Mouse (Mus musculus): ENCODE measurements around the gene Adap1. TPM values are rescaled to one million over a fixed set of nuclear protein-coding genes. Genes with fewer than 3 reads are reported as not detected.

Adap1 gene
- polyA plus RNA-seq, 1 experiment from 2014 or later = 1.5 TPM

GRCm38 (mm10) chr5:139287099-139287498, 38.3 kb downstream of the Adap1 start:
- no peak overlapping the region for H3K27ac ChIP-seq
- H3K27me3 ChIP-seq (ENCODE audit: insufficient read depth, poor library complexity, severe bottlenecking) = no peaks in the 10 kb centered on the region
- 89% methylated on average over 5 of the region's 5 CpGs for whole genome bisulfite sequencing
- no peaks in the 10 kb centered on the region for H3K36me3 ChIP-seq
- H3K4me1 ChIP-seq (replicated peaks) = peaks cover 28% of the 10 kb centered on the region
- H3K9me3 ChIP-seq = 0 out of 2 replicates have a peak, but pooled peaks cover 4% of the 10 kb centered on the region
- H3K4me3 ChIP-seq = no peak overlapping the region
- DNase-seq (ENCODE audit: low spot score) = no peak

GRCm38 (mm10) chr5:139286142-139286941, 39.1 kb downstream of the Adap1 start:
- H3K4me3 ChIP-seq = no peak overlapping the region
- H3K4me1 ChIP-seq (replicated peaks) = peaks cover 36% of the 10 kb centered on the region
- WGBS = 72% methylated on average over 14 of the region's 14 CpGs
- H3K27ac ChIP-seq = peak overlapping the region; percentile 64
- H3K36me3 ChIP-seq = no peaks in the 10 kb centered on the region
- H3K9me3 ChIP-seq = 0 out of 2 replicates have a peak, but pooled peaks cover 4% of the 10 kb centered on the region
- H3K27me3 ChIP-seq (ENCODE audit: insufficient read depth, poor library complexity, severe bottlenecking) = no peaks in the 10 kb centered on the region; the same call in 1 of the 2 replicates
- no peak for DNase-seq (ENCODE audit: low spot score)

- no peaks in the 10 kb centered on the region; the same call in 1 of the 2 replicates for H3K27me3 ChIP-seq (ENCODE audit: insufficient read depth, poor library complexity, severe bottlenecking)
- H3K9me3 ChIP-seq = 0 out of 2 replicates have a peak, but pooled peaks cover 4% of the 10 kb centered on the region
- no peak for DNase-seq (ENCODE audit: low spot score)
- H3K36me3 ChIP-seq = no peaks in the 10 kb centered on the region
- peaks cover 43% of the 10 kb centered on the region for H3K4me1 ChIP-seq (replicated peaks)
- peak overlapping the region; percentile 64 for H3K27ac ChIP-seq
- 43% methylated on average over 8 of the region's 8 CpGs for WGBS
- no peak overlapping the region for H3K4me3 ChIP-seq
These were observed 39.9 kb downstream of the Adap1 start for GRCm38 (mm10) chr5:139285383-139286067.

- H3K27me3 ChIP-seq (ENCODE audit: insufficient read depth, poor library complexity, severe bottlenecking) = no peaks in the 10 kb centered on the region; the same call in 1 of the 2 replicates
- peaks cover 43% of the 10 kb centered on the region for H3K4me1 ChIP-seq (replicated peaks)
- H3K4me3 ChIP-seq = no peak overlapping the region
- no peak overlapping the region for H3K27ac ChIP-seq
- DNase-seq (ENCODE audit: low spot score) = no peak
- H3K36me3 ChIP-seq = no peaks in the 10 kb centered on the region
- WGBS = 94% methylated on average over 14 of the region's 14 CpGs
- 0 out of 2 replicates have a peak, but pooled peaks cover 4% of the 10 kb centered on the region for H3K9me3 ChIP-seq
These were observed 41.8 kb downstream of the Adap1 start for GRCm38 (mm10) chr5:139283460-139284180.

- Histone ChIP-seq H3K4me3 (no peak overlapping the region), H3K27ac (no peak overlapping the region), H3K4me1 (replicated peaks) (peaks cover 43% of the 10 kb centered on the region), H3K36me3 (no peaks in the 10 kb centered on the region), H3K27me3 (ENCODE audit: insufficient read depth, poor library complexity, severe bottlenecking) (no peaks in the 10 kb centered on the region; the same call in 1 of the 2 replicates), H3K9me3 (0 out of 2 replicates have a peak, but pooled peaks cover 4% of the 10 kb centered on the region)
- 7% methylated on average over 15 of the region's 15 CpGs for WGBS
- peak; percentile 86 for DNase-seq (ENCODE audit: low spot score)
These were observed 43.2 kb downstream of the Adap1 start for GRCm38 (mm10) chr5:139282191-139282590.

GRCm38 (mm10) chr5:139281373-139282112, 43.9 kb downstream of the Adap1 start:
- DNase-seq (ENCODE audit: low spot score) = no peak
- WGBS = 65% methylated on average over 11 of the region's 11 CpGs
- no peak overlapping the region for H3K4me3 ChIP-seq
- H3K36me3 ChIP-seq = no peaks in the 10 kb centered on the region
- peaks cover 37% of the 10 kb centered on the region for H3K4me1 ChIP-seq (replicated peaks)
- H3K9me3 ChIP-seq = 0 out of 2 replicates have a peak, but pooled peaks cover 4% of the 10 kb centered on the region
- no peaks in the 10 kb centered on the region; the same call in 1 of the 2 replicates for H3K27me3 ChIP-seq (ENCODE audit: insufficient read depth, poor library complexity, severe bottlenecking)
- no peak overlapping the region for H3K27ac ChIP-seq

GRCm38 (mm10) chr5:139277287-139277686, 48.1 kb downstream of the Adap1 start:
- 87% methylated on average over 8 of the region's 8 CpGs for WGBS

GRCm38 (mm10) chr5:139271994-139272554, 53.3 kb downstream of the Adap1 start:
- WGBS = 49% methylated on average over 8 of the region's 8 CpGs
- H3K36me3 ChIP-seq = peaks cover 24% of the 10 kb centered on the region
- H3K27ac ChIP-seq = peak overlapping the region; percentile 51
- DNase-seq (ENCODE audit: low spot score) = peak; percentile 41
- H3K4me1 ChIP-seq (replicated peaks) = peaks cover 30% of the 10 kb centered on the region
- H3K27me3 ChIP-seq (ENCODE audit: insufficient read depth, poor library complexity, severe bottlenecking) = no peaks in the 10 kb centered on the region
- H3K4me3 ChIP-seq = no peak overlapping the region
- no peaks in the 10 kb centered on the region for H3K9me3 ChIP-seq

More at GRCm38 (mm10) chr5:139277287-139277686, 48.1 kb downstream of the Adap1 start:
- H3K9me3 ChIP-seq = no peaks in the 10 kb centered on the region
- peaks cover 30% of the 10 kb centered on the region for H3K4me1 ChIP-seq (replicated peaks)
- DNase-seq (ENCODE audit: low spot score) = no peak
- no peaks in the 10 kb centered on the region; the same call in 1 of the 2 replicates for H3K27me3 ChIP-seq (ENCODE audit: insufficient read depth, poor library complexity, severe bottlenecking)
- no peak overlapping the region for H3K4me3 ChIP-seq
- H3K36me3 ChIP-seq = no peaks in the 10 kb centered on the region
- H3K27ac ChIP-seq = no peak overlapping the region

- Histone ChIP-seq H3K27me3 (ENCODE audit: insufficient read depth, poor library complexity, severe bottlenecking) (no peaks in the 10 kb centered on the region), H3K9me3 (no peaks in the 10 kb centered on the region), H3K4me3 (no peak overlapping the region), H3K27ac (peak overlapping the region; percentile 68), H3K4me1 (replicated peaks) (peaks cover 30% of the 10 kb centered on the region), H3K36me3 (peaks cover 36% of the 10 kb centered on the region)
- WGBS = 71% methylated on average over 16 of the region's 16 CpGs
- DNase-seq (ENCODE audit: low spot score) = no peak
These were observed 54.5 kb downstream of the Adap1 start for GRCm38 (mm10) chr5:139270806-139271521.

- Histone ChIP-seq H3K27me3 (ENCODE audit: insufficient read depth, poor library complexity, severe bottlenecking) (no peaks in the 10 kb centered on the region), H3K4me3 (no peak overlapping the region), H3K27ac (no peak overlapping the region), H3K36me3 (peaks cover 69% of the 10 kb centered on the region), H3K4me1 (replicated peaks) (peaks cover 20% of the 10 kb centered on the region), H3K9me3 (no peaks in the 10 kb centered on the region)
- no peak for DNase-seq (ENCODE audit: low spot score)
- 93% methylated on average over 4 of the region's 4 CpGs for WGBS
These were observed 57.8 kb downstream of the Adap1 start for GRCm38 (mm10) chr5:139267661-139268060.

- DNase-seq (ENCODE audit: low spot score) = no peak
- H3K36me3 ChIP-seq = peaks cover 99% of the 10 kb centered on the region
- WGBS = 91% methylated on average over 4 of the region's 4 CpGs
- H3K27ac ChIP-seq = no peak overlapping the region
- H3K9me3 ChIP-seq = no peaks in the 10 kb centered on the region
- H3K4me3 ChIP-seq = no peak overlapping the region
- no peaks in the 10 kb centered on the region for H3K27me3 ChIP-seq (ENCODE audit: insufficient read depth, poor library complexity, severe bottlenecking)
- 0 out of 2 replicates have a peak, but pooled peaks cover 2% of the 10 kb centered on the region for H3K4me1 ChIP-seq (replicated peaks)
These were observed 64.0 kb downstream of the Adap1 start for GRCm38 (mm10) chr5:139261403-139261802.
